Mouse (Mus musculus) small intestine, adult 2 months (tissue): ENCODE measurements around the gene Fam78b.

Experiments
- CTCF ChIP-seq: fragments of 200-500 bp; IDR thresholded peaks from 2 replicates; pipeline ENCODE4 v1.5.1; 2012; ENCODE audit warnings: low read depth, mild to moderate bottlenecking, control low read depth, inconsistent platforms, low read length, moderate library complexity, mixed read lengths; ENCODE audit not compliant: insufficient replicate concordance, insufficient read length; ENCODE audit errors: extremely low read depth
- POLR2A ChIP-seq: fragments of 200-500 bp; IDR thresholded peaks from 2 replicates; pipeline ENCODE4 v1.6.1; 2012; ENCODE audit warnings: low read depth, mild to moderate bottlenecking, control low read depth, inconsistent platforms, low read length, moderate library complexity

- TF ChIP-seq CTCF (no peak), POLR2A (no peak)
These were observed 5.0 kb upstream of the Fam78b start for GRCm38 (mm10) chr1:166996250-166996649.
